Mouse (Mus musculus): Measurements from ENCODE around the gene Hoxb1.

Hoxb1 gene

GRCm38 (mm10) chr11:96365441-96366091 lies at the start of gene Hoxb1:
Gene Hoxb1 (plus strand): TSS chr11:96365752.
- no peak for DNase-seq

DNA sequence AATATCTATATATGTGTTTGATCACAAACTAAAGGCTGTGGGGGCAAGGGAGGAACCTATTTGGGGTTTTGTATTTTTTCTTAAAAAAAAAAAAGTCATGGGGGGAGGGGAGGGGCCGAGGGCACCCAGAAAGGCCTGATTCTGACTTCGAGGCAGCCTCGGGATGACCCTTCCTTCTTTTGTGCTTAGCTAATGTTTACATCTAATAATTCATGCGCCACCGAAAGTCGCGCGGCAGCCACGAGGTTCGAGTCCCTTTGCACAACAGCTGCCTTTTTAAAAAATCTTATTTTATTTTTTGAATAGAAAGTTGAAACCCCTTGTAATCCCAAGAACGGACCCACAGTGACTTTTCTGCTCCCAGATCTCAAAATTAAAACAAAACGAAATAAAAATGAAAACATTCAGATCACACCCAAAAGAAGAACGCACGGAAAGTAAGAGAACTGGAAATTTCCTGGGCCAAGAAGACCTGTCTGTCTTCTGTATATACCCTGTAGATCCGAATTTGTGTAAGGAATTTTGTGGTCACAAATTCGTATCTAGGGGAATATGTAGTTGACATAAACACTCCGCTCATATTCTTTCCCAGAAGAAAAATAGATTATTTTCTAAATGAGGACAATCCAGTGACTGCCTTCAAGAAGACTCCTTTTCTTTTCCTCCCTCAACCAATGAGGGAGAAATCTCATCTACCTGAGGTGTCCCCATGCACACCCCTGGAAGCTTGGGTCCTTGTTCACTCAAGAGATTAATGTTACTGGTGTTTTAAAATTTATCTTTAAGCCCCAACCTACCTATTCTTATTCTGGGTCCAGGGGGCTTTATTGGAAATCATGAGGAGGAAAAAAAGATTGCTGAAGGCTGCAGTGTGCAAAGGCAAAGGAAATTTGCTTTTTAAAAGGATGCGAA lies 48.6 kb upstream of the Hoxb1 start:
- DNase-seq = no peak

DNA sequence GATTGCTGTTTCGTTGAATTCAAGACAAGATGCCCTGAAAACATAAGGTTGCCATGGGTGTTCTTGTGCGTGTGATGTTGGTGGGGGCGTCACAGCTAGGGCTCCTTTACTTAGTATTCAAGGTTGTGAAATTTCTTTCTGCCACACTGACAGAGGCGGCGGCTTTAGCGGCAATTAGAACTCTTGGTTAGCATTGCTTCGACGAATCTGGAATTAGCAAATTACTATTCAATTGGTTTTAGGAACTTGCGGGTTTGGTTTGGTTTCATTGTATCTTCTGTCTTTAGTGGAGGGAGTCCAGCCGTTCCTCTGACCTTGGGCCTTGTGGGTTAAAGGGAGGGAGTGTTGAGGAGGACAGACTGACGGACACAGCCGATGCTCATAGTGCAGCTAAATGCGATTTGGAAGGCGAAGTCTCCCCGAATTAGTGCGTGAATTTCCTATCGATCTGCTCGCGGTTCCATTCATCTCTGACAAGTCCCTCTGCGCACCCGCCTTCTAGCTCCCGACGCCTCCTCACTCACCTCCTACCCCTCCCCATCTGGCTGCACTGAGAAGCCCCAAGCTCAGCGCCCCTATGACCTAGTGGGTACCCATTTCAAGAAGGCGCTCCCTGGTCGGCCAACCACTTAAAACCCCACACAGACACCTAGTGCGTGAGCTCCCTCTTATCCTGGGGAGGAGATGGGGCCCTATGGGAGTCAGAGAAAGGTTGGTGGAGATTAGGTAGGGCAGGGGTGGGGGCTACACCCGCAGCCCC lies 47.8 kb upstream of the Hoxb1 start, which contains the start of gene Hoxb4:
TSS of gene Hoxb4 (plus strand) at position 660 of the 760 bp plus-strand sequence.
- no peak for DNase-seq

DNA sequence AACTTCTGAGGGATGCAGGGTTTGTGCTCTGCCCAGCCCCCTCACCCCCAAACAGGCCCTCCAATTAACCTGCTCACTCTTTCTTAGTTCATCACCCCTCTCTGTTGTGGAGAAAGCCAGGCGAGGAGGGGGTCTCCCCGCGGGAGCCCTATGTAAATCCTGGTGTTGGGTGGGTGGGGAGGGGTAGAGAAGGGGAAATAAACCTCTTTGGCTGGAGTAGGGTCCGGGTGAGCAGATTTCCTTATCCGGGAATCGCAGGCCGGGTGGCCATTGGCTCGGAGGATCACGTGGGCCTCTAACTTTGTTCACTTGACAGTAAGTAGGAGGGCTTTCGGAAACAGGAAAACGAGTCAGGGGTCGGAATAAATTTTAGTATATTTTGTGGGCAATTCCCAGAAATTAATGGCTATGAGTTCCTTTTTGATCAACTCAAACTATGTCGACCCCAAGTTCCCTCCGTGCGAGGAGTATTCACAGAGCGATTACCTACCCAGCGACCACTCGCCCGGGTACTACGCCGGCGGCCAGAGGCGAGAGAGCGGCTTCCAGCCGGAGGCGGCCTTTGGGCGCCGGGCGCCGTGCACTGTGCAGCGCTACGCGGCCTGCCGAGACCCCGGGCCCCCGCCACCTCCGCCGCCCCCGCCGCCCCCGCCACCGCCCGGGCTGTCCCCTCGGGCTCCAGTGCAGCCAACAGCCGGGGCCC lies 47.0 kb upstream of the Hoxb1 start:
- DNase-seq = no peak

DNA sequence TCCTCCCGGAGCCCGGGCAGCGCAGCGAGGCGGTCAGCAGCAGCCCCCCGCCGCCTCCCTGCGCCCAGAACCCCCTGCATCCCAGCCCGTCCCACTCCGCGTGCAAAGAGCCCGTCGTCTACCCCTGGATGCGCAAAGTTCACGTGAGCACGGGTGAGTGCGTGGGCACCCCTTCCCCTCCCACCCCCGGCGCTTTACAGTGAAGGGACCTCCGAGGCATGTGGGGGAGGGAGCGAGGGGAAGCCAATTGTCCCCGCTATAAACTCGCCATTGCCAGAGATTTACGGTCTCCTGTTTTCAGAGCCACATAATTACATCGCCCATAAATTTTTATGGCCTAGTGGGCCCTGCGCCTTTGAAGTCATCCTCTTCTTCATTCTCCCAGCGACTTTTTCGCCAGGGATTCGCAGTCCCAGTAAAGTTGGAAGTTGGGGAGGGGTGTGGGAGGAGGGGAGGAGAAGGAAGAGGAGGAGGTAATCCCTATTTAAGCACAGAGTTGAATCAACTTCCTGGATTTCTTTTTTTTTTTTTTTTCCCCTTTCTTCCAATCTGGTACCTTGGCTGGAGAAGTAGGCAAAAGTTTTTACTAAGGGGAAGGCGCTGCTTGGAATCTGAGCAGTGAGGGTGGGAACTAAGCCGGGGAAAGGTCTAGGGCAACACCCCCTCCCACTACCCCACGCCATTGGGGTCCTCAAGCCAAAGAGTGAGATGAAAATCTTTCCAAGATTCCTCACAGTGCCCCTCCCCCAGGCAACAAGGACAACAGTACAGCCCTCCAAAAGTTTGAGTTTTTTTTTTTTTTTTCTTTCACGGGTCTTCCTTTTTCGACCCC lies 46.3 kb upstream of the Hoxb1 start:
- no peak for DNase-seq

DNA sequence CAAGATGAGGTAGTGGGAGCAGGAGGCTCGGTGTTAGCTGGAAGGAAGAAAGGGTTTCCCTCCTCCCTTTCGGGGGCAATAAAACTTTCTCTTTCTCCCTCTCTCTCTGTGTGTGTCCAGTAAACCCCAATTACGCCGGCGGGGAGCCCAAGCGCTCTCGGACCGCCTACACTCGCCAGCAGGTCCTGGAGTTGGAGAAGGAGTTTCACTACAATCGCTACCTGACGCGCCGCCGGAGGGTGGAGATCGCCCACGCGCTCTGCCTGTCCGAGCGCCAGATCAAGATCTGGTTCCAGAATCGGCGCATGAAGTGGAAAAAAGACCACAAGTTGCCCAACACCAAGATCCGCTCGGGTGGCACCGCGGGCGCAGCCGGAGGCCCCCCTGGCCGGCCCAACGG lies 45.6 kb upstream of the Hoxb1 start:
- no peak for DNase-seq

GRCm38 (mm10) chr11:96320688-96321087 lies 44.9 kb upstream of the Hoxb1 start:
- no peak for DNase-seq

DNA sequence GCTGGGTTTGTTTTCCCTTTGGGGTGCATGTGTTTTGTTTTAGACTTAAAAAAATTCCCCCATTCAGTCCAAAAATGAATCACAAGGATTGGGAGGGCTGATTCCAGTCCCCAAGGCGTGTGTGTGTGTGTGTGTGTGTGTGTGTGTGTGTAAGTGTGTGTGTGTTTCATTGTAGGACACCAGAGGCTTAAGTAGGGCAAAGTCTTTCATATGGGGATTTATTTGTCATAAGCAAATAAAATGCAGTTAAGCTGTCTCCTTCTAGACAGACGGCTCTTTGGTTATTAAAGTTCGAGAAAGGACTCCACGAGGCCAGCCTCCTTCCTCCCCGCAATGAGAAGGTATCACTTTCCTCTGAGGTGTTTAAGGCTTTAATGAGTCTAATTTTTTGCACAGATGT lies 43.7 kb upstream of the Hoxb1 start:
- DNase-seq = no peak

DNA sequence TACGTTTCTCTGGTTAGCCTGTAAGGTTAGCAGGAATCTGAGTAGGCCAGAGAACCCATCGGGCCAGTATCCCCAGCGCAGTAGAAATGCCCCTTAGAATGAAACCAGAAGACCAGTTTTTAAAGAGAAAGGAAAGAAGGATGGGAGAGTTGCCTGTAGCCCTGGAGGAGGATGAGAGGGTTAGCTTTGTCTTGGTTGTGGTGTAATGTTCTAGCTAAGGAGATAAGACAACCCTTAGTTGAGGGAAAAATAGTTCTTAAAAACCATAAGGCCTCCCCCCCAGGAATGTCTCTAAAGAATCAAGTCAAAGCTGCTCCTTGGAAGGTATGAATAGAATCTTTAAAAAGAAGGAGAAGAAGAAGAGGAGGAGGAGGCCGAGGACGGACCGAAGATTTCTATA lies 42.8 kb upstream of the Hoxb1 start:
- DNase-seq = no peak

GRCm38 (mm10) chr11:96323154-96323553 lies 42.4 kb upstream of the Hoxb1 start, which contains the start of gene Hoxb3:
Gene Hoxb3 (plus strand): TSS chr11:96323326.
- DNase-seq = no peak

GRCm38 (mm10) chr11:96324125-96324524 lies 41.4 kb upstream of the Hoxb1 start:
- no peak for DNase-seq

DNA sequence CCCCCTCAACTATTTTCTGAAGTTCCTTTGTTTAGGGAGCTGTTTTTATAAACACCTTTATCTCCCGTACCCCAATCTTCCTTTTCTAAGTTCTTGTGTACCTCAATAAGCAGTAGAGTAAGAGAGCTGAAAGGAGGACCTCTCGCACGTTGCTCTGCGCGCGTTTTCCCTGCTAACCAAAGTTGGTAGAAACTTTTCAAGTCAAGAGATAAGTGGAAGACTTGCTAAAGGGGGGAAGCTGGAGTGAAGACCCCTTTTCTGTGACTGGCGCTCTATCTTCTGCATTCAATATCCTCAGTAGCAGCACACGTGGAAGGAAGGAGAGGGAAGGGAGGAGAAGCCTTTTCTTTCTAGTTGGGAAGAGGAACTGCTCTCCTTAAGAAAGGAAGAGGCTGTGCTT lies 40.6 kb upstream of the Hoxb1 start:
- no peak for DNase-seq

DNA sequence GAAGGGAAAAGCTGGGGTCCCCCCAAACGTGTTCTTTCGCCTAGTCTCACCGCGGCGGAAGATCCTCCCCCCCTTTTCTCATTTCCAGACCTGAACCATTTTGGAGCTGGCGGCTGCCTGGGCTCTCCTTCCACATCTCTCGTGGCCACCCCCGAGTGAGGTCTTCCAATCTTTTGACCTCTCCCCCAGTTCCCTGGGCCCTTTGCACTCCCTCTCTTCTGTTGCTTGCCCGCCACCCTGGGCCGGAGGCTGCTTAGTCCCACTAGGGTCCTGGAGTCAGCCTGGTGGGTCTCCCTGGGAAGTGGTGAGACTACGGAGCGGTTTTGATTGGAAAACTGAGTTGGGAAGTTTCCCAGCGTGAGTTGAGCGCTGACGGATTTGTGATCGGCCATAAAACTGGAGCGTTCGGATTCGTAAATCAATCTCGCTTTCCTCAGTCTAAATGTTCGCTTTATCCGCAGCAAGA lies 39.8 kb upstream of the Hoxb1 start:
- DNase-seq = no peak

DNA sequence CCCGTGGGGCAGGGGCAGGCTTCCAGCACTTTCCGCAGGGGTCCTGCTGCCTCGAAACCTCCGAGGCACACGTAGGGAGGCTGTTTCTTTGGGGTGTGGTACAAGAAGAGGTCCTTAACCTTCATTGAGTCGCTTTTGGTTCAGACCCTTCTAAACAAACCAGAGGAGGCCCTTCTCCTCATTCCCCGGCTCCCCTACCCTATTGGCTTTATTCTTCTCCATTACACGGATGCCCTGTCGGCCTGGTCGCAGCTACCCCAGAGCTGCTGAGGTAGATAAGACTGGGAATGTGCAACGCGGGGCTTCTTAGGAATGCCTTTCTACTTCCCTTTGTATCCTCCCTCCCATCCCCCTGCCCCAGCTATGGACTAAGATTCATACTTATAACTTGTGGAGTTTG lies 38.8 kb upstream of the Hoxb1 start:
- no peak for DNase-seq

DNA sequence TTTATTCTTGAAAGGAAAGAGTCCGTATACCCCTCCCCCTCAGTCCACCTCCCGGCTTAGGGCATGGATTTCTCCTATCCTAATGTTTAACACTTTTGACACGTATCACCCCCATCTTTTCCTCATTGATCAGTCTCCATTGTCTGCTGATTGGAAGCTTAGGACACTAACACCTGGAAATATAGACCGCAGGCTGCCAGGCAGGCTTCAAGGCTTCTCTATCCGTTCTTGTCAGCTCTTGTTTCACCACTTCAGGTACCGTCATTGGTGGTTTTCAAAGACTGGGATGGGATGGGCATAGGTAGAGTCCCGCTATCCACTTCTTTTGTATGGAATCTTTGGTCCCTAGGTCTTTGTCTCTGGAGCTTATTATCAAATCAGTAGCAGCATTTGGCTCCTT lies 38.4 kb upstream of the Hoxb1 start:
- no peak for DNase-seq

DNA sequence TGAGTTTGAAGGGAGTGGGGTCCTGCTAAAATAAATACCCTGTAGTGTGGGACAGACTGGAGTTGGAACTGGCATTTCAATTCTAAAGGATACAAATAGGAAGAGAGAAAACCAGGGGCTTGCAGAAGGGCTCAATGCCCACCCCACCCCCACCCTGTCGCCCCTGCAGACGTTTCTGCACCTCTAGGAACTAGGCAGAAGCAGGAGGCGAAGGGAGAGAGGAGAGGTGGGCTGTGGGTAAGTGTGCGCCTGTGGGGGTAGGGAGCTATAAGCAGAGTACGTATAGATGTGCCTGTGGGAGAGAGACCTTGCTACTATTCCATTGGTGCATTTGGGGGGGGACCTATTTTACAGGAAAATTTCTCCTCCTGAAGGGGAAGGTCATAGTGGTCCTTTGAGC lies 37.8 kb upstream of the Hoxb1 start:
- no peak for DNase-seq

DNA sequence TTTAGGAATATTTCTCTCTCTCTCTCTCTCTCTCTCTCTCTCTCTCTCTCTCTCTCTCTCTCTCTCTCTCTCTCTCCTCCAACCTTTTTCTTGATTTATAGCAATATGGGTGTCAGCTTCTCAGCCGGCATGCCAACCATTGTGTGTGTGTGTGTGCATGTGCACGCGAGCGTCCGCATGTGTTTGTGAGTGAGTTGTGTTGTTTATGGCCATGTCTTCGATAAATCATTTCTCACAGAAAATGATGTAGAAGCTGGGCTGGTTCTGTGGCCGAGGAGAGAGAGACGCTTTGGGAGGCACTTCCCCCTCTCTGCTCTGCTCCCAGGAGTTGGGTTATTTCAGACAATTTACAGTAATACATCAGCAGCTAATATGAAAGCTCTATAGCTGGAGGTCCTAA lies 36.9 kb upstream of the Hoxb1 start:
- DNase-seq = no peak

DNA sequence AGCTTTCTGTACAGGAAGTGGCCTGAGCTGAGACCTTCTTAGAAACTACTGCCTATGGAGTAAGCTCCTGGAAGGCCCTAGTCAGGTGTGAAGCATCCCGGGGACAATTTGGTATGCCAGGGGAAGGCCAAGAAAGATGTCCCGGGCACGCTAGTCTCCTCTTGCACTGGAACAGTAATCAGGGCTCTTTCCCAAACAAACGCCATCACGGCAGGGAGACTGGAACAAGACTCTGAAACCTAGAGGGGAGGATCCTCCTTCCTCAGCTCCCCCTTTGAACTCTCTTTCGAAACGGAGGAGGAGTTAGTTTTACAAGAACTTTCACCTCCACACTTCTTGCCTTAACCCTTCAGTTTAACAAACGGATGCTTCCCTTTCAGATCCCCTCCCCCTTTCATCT lies 33.4 kb upstream of the Hoxb1 start:
- no peak for DNase-seq

DNA sequence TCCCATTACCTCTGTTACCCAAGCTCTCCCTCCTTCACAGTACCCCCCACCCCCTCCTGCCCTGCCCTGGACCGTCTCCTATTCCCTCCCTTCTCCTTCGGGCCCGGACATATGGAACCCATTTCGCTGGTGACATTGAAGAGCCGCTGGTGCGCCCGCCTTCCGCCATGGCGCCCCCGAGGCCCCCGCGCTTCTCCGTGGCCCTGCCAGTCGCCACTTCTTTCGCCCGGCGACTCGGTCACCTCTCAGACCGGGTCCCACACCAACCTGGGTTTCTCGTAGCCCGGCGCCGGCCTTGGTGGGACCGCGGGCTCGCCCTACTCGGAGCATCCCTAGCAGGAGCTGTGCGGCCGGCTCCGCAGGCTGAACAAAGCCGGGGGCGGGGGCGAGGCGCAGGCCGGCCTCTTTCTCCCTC lies 32.9 kb upstream of the Hoxb1 start:
- DNase-seq = no peak

GRCm38 (mm10) chr11:96333241-96334001 lies 32.1 kb upstream of the Hoxb1 start:
- no peak for DNase-seq

DNA sequence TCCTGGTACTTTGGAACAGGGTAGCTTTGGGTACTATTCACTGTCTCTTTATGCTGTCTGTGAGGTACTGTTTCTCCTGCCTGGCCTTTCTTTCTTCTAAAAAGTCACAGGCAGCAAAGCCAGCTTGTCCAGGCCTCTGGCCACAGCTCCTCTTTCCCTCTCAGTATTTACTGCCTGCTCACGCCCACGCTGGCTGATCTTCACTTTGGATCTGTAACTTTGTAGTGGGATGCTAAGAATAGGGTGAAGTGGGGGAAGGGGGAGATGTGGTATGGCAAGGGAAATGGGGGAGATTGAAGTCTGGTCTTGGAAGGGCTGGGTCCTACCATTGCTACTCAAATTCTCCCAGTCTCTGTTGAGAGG lies 31.6 kb upstream of the Hoxb1 start:
- no peak for DNase-seq

Measured in cerebellum, postnatal 36 days (tissue).